Mouse (Mus musculus) midbrain, embryonic 11.5 days (tissue): Measurements from ENCODE around the gene Vps53. TPM values are rescaled to one million over a fixed set of nuclear protein-coding genes. Genes with fewer than 3 reads are reported as not detected.

ENCODE experiments used
- ATAC-seq: fragments of 200-750 bp; cut with Nextera tagmentation; 2 replicates; pipeline ENCODE4 v1.8.0; 2017; ENCODE audit warnings: moderate TSS enrichment, moderate library complexity; ENCODE audit not compliant: low FRiP score
- DNase-seq: peaks from one replicate; pipeline ENCODE4 v3.0.0; 2015; ENCODE audit warnings: low spot score; ENCODE audit errors: missing footprints
- H3K27ac ChIP-seq: fragments of 300-500 bp; sonication (generic); 2 replicates; pipeline ENCODE4 v1.5.1; 2014; ENCODE audit warnings: low read depth, low read length
- H3K27me3 ChIP-seq: fragments of 300-500 bp; sonication (generic); 2 replicates; pipeline ENCODE4 v1.6.1; 2014; ENCODE audit warnings: mild to moderate bottlenecking, low read length, moderate library complexity, mixed read lengths; ENCODE audit not compliant: control insufficient read depth, insufficient read depth
- H3K36me3 ChIP-seq: fragments of 300-500 bp; sonication (generic); 2 replicates; pipeline ENCODE4 v1.6.1; 2014; ENCODE audit warnings: mild to moderate bottlenecking, low read length, moderate library complexity, mixed read lengths; ENCODE audit not compliant: control insufficient read depth, insufficient read depth
- H3K4me1 ChIP-seq: fragments of 300-500 bp; sonication (generic); 2 replicates; pipeline ENCODE4 v1.6.1; 2014; ENCODE audit warnings: low read length; ENCODE audit not compliant: control insufficient read depth, insufficient read depth
- H3K4me2 ChIP-seq: fragments of 300-500 bp; sonication (generic); 2 replicates; pipeline ENCODE4 v1.6.1; 2014; ENCODE audit warnings: mild to moderate bottlenecking, moderate library complexity
- H3K4me3 ChIP-seq: fragments of 300-500 bp; sonication (generic); 2 replicates; pipeline ENCODE4 v1.5.1; 2014; ENCODE audit warnings: low read depth, low read length
- H3K9ac ChIP-seq: fragments of 300-500 bp; sonication (generic); 2 replicates; pipeline ENCODE4 v1.6.1; 2014; ENCODE audit warnings: low read length
- H3K9me3 ChIP-seq: fragments of 300-500 bp; sonication (generic); 2 replicates; pipeline ENCODE4 v1.6.1; 2016; ENCODE audit warnings: low read length; ENCODE audit not compliant: control insufficient read depth
- WGBS: fragments of 180-500 bp; shearing (Covaris S2); extraction: QIAGEN DNeasy Blood & Tissue Kit; methylation state at CpG from one replicate; pipeline ENCODE4 v1.1.7; 2014; 5-methylcytosine and 5-hydroxymethylcytosine counted together
- polyA plus RNA-seq: library from polyadenylated mRNA; unstranded; fragments of >200 nt; fragmentation: Nextera tagmentation; extraction: Ambion mirVana; gene quantifications from 2 replicates; pipeline ENCODE4 v1.2.1, GENCODE M21; 2014

Gene Vps53
- polyA plus RNA-seq, 1 experiment from 2014 or later = 44.2 TPM

- no peaks in the 10 kb centered on the region for H3K9me3 ChIP-seq
- H3K36me3 ChIP-seq = 0 out of 2 replicates have a peak, but pooled peaks cover 3% of the 10 kb centered on the region
- H3K4me1 ChIP-seq = no peaks in the 10 kb centered on the region
- H3K4me2 ChIP-seq = no peak overlapping the region
- 86% methylated on average over 5 of the region's 5 CpGs for WGBS
- H3K27ac ChIP-seq = no peak overlapping the region
- ATAC-seq (no peak), DNase-seq (no peak)
- H3K27me3 ChIP-seq = no peaks in the 10 kb centered on the region
- no peak overlapping the region for H3K4me3 ChIP-seq
- no peak overlapping the region for H3K9ac ChIP-seq
Measured at GRCm38 (mm10) chr11:76130859-76131258, 48.6 kb downstream of the Vps53 start.

- WGBS = 88% methylated on average over 8 of the region's 8 CpGs
Measured at GRCm38 (mm10) chr11:76125386-76125785, 54.1 kb downstream of the Vps53 start.

GRCm38 (mm10) chr11:76123517-76123916 lies 55.9 kb downstream of the Vps53 start:
- WGBS = 97% methylated on average over 1 of the region's 1 CpGs
- DNase-seq (no peak), ATAC-seq (no peak)

More at GRCm38 (mm10) chr11:76125386-76125785, 54.1 kb downstream of the Vps53 start:
- ATAC-seq (no peak), DNase-seq (no peak)
- Histone ChIP-seq H3K4me2 (no peak overlapping the region), H3K9me3 (no peaks in the 10 kb centered on the region), H3K4me1 (no peaks in the 10 kb centered on the region), H3K27ac (no peak overlapping the region), H3K9ac (no peak overlapping the region), H3K36me3 (no peaks in the 10 kb centered on the region), H3K27me3 (no peaks in the 10 kb centered on the region), H3K4me3 (no peak overlapping the region)

GRCm38 (mm10) chr11:76122571-76122970 lies 56.9 kb downstream of the Vps53 start:
- 84% methylated on average over 2 of the region's 2 CpGs for WGBS

More at GRCm38 (mm10) chr11:76123517-76123916, 55.9 kb downstream of the Vps53 start:
- no peaks in the 10 kb centered on the region for H3K36me3 ChIP-seq
- no peaks in the 10 kb centered on the region for H3K4me1 ChIP-seq
- H3K4me3 ChIP-seq = no peak overlapping the region
- H3K9me3 ChIP-seq = no peaks in the 10 kb centered on the region
- H3K9ac ChIP-seq = no peak overlapping the region
- H3K27me3 ChIP-seq = no peaks in the 10 kb centered on the region
- no peak overlapping the region for H3K4me2 ChIP-seq
- H3K27ac ChIP-seq = no peak overlapping the region

GRCm38 (mm10) chr11:76121086-76121485 lies 58.4 kb downstream of the Vps53 start:
- no peaks in the 10 kb centered on the region for H3K9me3 ChIP-seq
- no peak overlapping the region for H3K9ac ChIP-seq
- H3K4me1 ChIP-seq = no peaks in the 10 kb centered on the region
- H3K4me3 ChIP-seq = no peak overlapping the region
- WGBS = 90% methylated on average over 4 of the region's 4 CpGs
- H3K27me3 ChIP-seq = no peaks in the 10 kb centered on the region
- ATAC-seq (no peak), DNase-seq (no peak)
- H3K27ac ChIP-seq = no peak overlapping the region
- H3K36me3 ChIP-seq = no peaks in the 10 kb centered on the region
- H3K4me2 ChIP-seq = no peak overlapping the region

More at GRCm38 (mm10) chr11:76122571-76122970, 56.9 kb downstream of the Vps53 start:
- no peak for DNase-seq
- Histone ChIP-seq H3K27me3 (no peaks in the 10 kb centered on the region), H3K9me3 (no peaks in the 10 kb centered on the region), H3K27ac (no peak overlapping the region), H3K4me1 (no peaks in the 10 kb centered on the region), H3K9ac (no peak overlapping the region), H3K36me3 (no peaks in the 10 kb centered on the region), H3K4me2 (no peak overlapping the region), H3K4me3 (no peak overlapping the region)
- ATAC-seq = no peak

GRCm38 (mm10) chr11:76120407-76120901 lies 59.0 kb downstream of the Vps53 start:
- Histone ChIP-seq H3K4me2 (no peak overlapping the region), H3K27ac (no peak overlapping the region), H3K4me1 (no peaks in the 10 kb centered on the region), H3K9ac (no peak overlapping the region), H3K4me3 (no peak overlapping the region), H3K27me3 (no peaks in the 10 kb centered on the region), H3K9me3 (no peaks in the 10 kb centered on the region), H3K36me3 (no peaks in the 10 kb centered on the region)
- DNase-seq = no peak
- ATAC-seq = no peak
- WGBS = 76% methylated on average over 10 of the region's 10 CpGs

GRCm38 (mm10) chr11:76110416-76110815 lies 69.0 kb downstream of the Vps53 start:
- Histone ChIP-seq H3K27me3 (no peaks in the 10 kb centered on the region), H3K9me3 (no peaks in the 10 kb centered on the region), H3K4me3 (no peak overlapping the region), H3K4me1 (no peaks in the 10 kb centered on the region), H3K4me2 (no peak overlapping the region), H3K9ac (no peak overlapping the region), H3K27ac (no peak overlapping the region), H3K36me3 (peaks cover 5% of the 10 kb centered on the region)
- 99% methylated on average over 3 of the region's 3 CpGs for WGBS
- DNase-seq (no peak), ATAC-seq (no peak)

GRCm38 (mm10) chr11:76106551-76107496 lies 72.6 kb downstream of the Vps53 start:
- peaks cover under 1% of the 10 kb centered on the region; the same call in 1 of the 2 replicates for H3K36me3 ChIP-seq
- WGBS = 92% methylated on average over 11 of the region's 11 CpGs
- DNase-seq = no peak
- H3K4me1 ChIP-seq = no peaks in the 10 kb centered on the region
- no peak overlapping the region for H3K9ac ChIP-seq
- no peak overlapping the region for H3K4me3 ChIP-seq
- no peak overlapping the region for H3K27ac ChIP-seq
- no peak for ATAC-seq
- H3K9me3 ChIP-seq = no peaks in the 10 kb centered on the region
- no peaks in the 10 kb centered on the region for H3K27me3 ChIP-seq
- no peak overlapping the region for H3K4me2 ChIP-seq

- no peak overlapping the region for H3K27ac ChIP-seq
- peaks cover 5% of the 10 kb centered on the region; the same call in 1 of the 2 replicates for H3K36me3 ChIP-seq
- H3K27me3 ChIP-seq = no peaks in the 10 kb centered on the region
- H3K4me3 ChIP-seq = no peak overlapping the region
- no peaks in the 10 kb centered on the region for H3K9me3 ChIP-seq
- H3K4me2 ChIP-seq = no peak overlapping the region
- ATAC-seq (no peak), DNase-seq (no peak)
- no peaks in the 10 kb centered on the region for H3K4me1 ChIP-seq
- H3K9ac ChIP-seq = no peak overlapping the region
Measured at GRCm38 (mm10) chr11:76101154-76101553, 78.3 kb downstream of the Vps53 start.
